Mouse (Mus musculus) ES-E14 (cell line): ENCODE data around the gene Plcd4. TPM values are rescaled to one million over a fixed set of nuclear protein-coding genes. Genes with fewer than 3 reads are reported as not detected.

Experiments
- DNase-seq: peaks from one replicate; pipeline ENCODE4 v3.0.0-alpha.2; 2013; ENCODE audit warnings: low read depth, low spot score
- H3K27ac ChIP-seq: 2 replicates; pipeline ENCODE4 v1.5.1; 2012; ENCODE audit warnings: low read depth, mild to moderate bottlenecking, low read length, moderate library complexity, mixed read lengths; ENCODE audit not compliant: poor library complexity, insufficient read depth, severe bottlenecking
- H3K36me3 ChIP-seq: 2 replicates; pipeline ENCODE4 v1.6.1; 2012; ENCODE audit warnings: mild to moderate bottlenecking, low read length, moderate library complexity, mixed read lengths; ENCODE audit not compliant: control insufficient read depth, poor library complexity, insufficient read depth, severe bottlenecking
- H3K4me1 ChIP-seq, 2 experiments: fragments of 150-350 bp in 1 of 2; sonication (generic) in 1 of 2; 2 replicates each; pipeline ENCODE4 v1.6.1; 2012; ENCODE audit warnings: low read length in 2 of 2, mild to moderate bottlenecking in 1 of 2, mixed read lengths in 1 of 2; ENCODE audit not compliant: control insufficient read depth in 2 of 2, insufficient read depth in 2 of 2, poor library complexity in 1 of 2
- H3K4me3 ChIP-seq, 2 experiments: fragments of 150-350 bp in 1 of 2; sonication (generic) in 1 of 2; 2 replicates each; pipeline ENCODE4 v1.5.1; 2012; ENCODE audit warnings: low read length in 2 of 2, low read depth in 1 of 2, mild to moderate bottlenecking in 1 of 2, mixed read lengths in 1 of 2; ENCODE audit not compliant: insufficient read depth in 1 of 2, poor library complexity in 1 of 2, severe bottlenecking in 1 of 2
- H3K9ac ChIP-seq: 2 replicates; pipeline ENCODE4 v1.6.1; 2012; ENCODE audit warnings: low read depth, mild to moderate bottlenecking, low read length, mixed read lengths; ENCODE audit not compliant: poor library complexity, insufficient read depth, severe bottlenecking
- H3K9me3 ChIP-seq: fragments of 150-350 bp; sonication (generic); 2 replicates; pipeline ENCODE4 v1.6.1; 2012; ENCODE audit warnings: low read depth, mild to moderate bottlenecking, low read length; ENCODE audit not compliant: control insufficient read depth, insufficient read depth
- CHD2 ChIP-seq: IDR thresholded peaks from 2 replicates; pipeline ENCODE4 v1.6.1; 2014; ENCODE audit warnings: mild to moderate bottlenecking, low read depth, low read length, inconsistent platforms
- HCFC1 ChIP-seq: IDR thresholded peaks from 2 replicates; pipeline ENCODE4 v1.6.1; 2012; ENCODE audit warnings: low read length, inconsistent platforms, borderline replicate concordance; ENCODE audit not compliant: insufficient read depth
- MAFK ChIP-seq: IDR thresholded peaks from 2 replicates; pipeline ENCODE4 v1.6.1; 2014; ENCODE audit warnings: mild to moderate bottlenecking, low read depth, low read length, inconsistent platforms; ENCODE audit not compliant: insufficient read depth
- ZC3H11A ChIP-seq: IDR thresholded peaks from 2 replicates; pipeline ENCODE4 v1.6.1; 2012; ENCODE audit warnings: low read depth, mild to moderate bottlenecking, inconsistent platforms, low read length, borderline replicate concordance
- ZNF384 ChIP-seq: IDR thresholded peaks from 2 replicates; pipeline ENCODE4 v1.6.1; 2012; ENCODE audit warnings: low read depth, low read length, inconsistent platforms
- in situ Hi-C, 2 experiments: fragments of 600-800 bp; cut with MboI; formaldehyde crosslinking; loops; one replicate each; pipeline ENCODE4 v1.15.1; 2025; ENCODE audit warnings: low sequenced_read_pairs in 2 of 2, inconsistent platforms in 1 of 2; ENCODE audit not compliant: unreplicated experiment in 2 of 2
- total RNA-seq: library from RNA; depleted of rRNA; stranded (reverse); fragments of 300-350 nt; gene quantifications from 2 replicates; pipeline ENCODE4 v1.2.3, GENCODE M21; 2012

The Plcd4 gene
- total RNA-seq, 1 experiment = 1.2 TPM

DNA sequence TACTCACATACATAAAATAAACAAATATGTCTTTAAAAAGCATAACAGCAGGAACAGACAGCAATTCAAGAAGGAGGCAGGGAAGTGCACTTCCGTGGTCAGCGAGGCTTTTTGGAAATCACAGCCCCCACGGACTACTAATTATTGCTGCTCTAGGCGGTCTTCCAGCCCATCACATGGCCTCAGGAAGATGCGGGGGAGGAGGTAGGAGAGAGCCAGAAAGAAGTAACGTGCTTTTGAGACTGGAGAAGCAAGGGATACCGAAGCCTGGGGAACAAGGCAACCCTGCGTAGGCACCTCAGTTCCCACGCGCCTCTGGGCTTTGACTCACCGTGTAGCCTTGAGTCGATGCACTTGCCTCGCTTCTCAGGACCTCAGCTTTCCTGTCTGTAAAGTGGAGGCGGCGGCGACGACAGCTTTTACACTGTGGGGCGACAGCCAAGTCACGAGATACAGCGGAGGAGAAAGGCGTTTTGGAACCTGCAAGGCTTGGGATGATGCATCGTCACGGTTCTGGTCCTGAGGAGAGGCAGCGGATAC is 44.6 kb downstream of the Plcd4 start:
- Histone ChIP-seq H3K4me1 (peaks cover 0 to 4% of the 10 kb centered on the region in 2 experiments; a peak in 1 of 4 replicates), H3K36me3 (peaks cover 20% of the 10 kb centered on the region), H3K9ac (peak overlapping the region; percentile 74), H3K9me3 (no peaks in the 10 kb centered on the region), H3K27ac (no peak overlapping the region), H3K4me3 (peak overlapping the region; percentile 78 to 84)
- in situ Hi-C loops = no loop called here
- DNase-seq = no peak
- TF ChIP-seq ZNF384 (no peak), MAFK (no peak), CHD2 (no peak), HCFC1 (no peak), ZC3H11A (no peak)

DNA sequence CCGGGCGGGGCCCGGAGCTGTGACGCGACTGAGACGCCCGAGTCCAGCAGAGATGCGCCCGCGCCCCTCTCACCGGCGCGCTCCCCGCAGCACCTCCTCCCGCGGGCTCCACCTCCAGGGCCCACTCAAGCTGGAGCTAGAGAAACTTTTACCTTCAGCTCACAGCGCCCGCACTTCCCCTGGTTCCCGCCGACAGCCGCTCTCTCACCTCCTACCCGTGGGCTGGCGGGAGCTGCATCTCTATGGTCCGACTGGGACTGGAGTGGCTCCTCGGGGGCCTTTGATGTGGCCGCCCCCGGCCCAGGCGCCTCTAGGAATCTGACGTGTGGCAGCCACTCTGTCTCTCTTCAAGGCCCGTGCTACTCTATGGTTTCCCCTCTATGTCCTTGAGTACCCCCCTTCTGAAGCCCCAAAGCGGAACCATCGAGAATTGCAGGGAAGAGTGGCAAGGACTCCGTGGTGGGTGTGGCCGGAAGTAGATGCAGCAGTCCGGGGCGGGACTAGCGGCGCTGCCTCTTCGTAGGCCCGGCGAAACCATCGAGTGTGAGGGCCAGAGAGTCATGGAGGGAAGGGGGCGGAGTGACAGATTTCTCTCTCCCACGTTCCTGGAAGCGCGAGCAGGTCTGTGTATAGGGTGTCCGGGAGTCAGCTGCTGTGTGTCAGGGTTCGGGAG is 45.2 kb downstream of the Plcd4 start, which contains the start of the genes Zfp142 and Bcs1l:
Gene Zfp142, minus strand, starts transcription at position 474 of the 673 bp plus-strand sequence.
Gene Bcs1l, plus strand, starts transcription at position 517 of the 673 bp plus-strand sequence.
- Histone ChIP-seq H3K4me1 (peaks cover 0 to 1% of the 10 kb centered on the region in 2 experiments; a peak in 1 of 4 replicates), H3K9me3 (no peaks in the 10 kb centered on the region), H3K36me3 (peaks cover 20% of the 10 kb centered on the region), H3K9ac (peak within 1 kb of the TSS; percentile 80), H3K27ac (no peak within 1 kb of the TSS), H3K4me3 (peak within 1 kb of the TSS; percentile 84 to 86)
- TF ChIP-seq HCFC1 = peak; percentile 76; the same call in 1 of the 2 replicates
- 0 out of 2 replicates have a peak, but pooled peaks have one; percentile 28 for TF ChIP-seq ZNF384
- no peak for TF ChIP-seq MAFK
- TF ChIP-seq CHD2 = peak; percentile 60; the same call in 1 of the 2 replicates
- peak; percentile 99 for DNase-seq
- in situ Hi-C loops = no loop called here

DNA sequence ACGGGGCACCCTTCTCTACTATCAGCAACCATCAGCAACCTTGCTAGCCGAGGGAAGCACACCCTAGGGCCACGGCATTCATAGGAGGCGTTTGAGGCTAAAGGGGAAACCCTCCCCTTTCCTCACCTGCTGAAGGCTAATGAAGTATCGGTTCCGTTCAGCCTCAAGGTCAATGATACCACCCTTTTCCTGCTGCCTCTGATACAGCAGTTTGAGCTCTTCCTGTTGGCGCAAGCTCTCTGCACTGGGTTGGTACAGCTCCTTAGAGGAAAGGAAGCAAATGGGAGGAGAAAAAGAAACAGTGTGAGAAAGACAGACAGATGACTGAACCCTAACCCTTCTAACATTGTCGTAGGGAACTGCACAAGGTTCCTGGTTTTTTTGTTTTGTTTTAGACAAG is 51.7 kb downstream of the Plcd4 start:
- H3K27ac ChIP-seq = no peak overlapping the region
- peaks cover 0 to 3% of the 10 kb centered on the region in 2 experiments; a peak in 1 of 4 replicates for H3K4me1 ChIP-seq
- in situ Hi-C loops = no loop called here
- H3K9me3 ChIP-seq = no peaks in the 10 kb centered on the region
- TF ChIP-seq ZC3H11A = no peak
- TF ChIP-seq HCFC1 = no peak
- TF ChIP-seq MAFK = no peak
- no peak for TF ChIP-seq CHD2
- no peak for TF ChIP-seq ZNF384
- H3K36me3 ChIP-seq = peaks cover 48% of the 10 kb centered on the region
- DNase-seq = no peak
- no peak overlapping the region for H3K4me3 ChIP-seq
- H3K9ac ChIP-seq = no peak overlapping the region

DNA sequence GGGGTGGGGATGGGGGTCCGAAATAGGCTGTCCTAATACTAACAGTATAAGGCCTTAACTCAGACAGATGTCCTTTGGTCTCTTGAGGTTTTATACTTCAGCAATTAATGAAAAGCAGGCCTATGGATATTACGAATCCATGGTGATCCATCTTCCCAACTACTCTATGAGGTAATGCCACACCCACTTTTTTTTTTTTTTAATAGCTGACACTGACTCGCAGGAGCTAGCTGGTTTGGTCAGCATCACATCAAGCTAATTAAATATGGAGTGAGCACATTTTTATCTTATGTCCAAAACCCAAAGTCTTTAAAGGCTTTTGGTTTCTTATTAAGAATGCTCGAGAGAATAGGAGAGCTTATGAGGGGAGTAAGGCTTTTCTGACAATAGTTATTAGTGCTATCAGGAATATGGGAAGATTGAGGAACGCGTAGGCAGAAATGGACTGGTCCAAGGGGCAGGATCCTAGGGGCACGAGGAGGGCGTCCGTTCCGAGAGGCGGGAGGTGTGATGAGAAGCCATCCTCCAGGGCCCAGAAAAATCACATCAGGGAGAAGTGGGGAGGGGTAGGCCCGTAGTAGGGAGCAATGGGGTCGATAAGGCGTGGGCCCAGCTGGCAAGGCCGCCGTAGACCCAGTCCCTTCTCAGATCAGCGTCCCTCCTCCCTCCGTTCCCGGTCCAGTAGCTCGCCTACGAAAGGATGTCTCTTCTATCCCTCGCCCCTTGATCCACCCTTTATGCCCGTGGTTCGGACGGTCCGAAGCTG is 58.0 kb downstream of the Plcd4 start:
- H3K27ac ChIP-seq = no peak overlapping the region
- in situ Hi-C loops = no loop called here
- H3K4me1 ChIP-seq = no peaks in the 10 kb centered on the region
- no peaks in the 10 kb centered on the region for H3K9me3 ChIP-seq
- peak overlapping the region; percentile 80 to 92 for H3K4me3 ChIP-seq
- H3K36me3 ChIP-seq = peaks cover 13% of the 10 kb centered on the region
- peak overlapping the region; percentile 87 for H3K9ac ChIP-seq
- TF ChIP-seq ZC3H11A = no peak
- TF ChIP-seq ZNF384 = no peak
- TF ChIP-seq HCFC1 = no peak
- TF ChIP-seq CHD2 = no peak
- TF ChIP-seq MAFK = no peak
- DNase-seq = no peak
